Mouse (Mus musculus): Measurements from ENCODE around the gene Rufy4. TPM values are rescaled to one million over a fixed set of nuclear protein-coding genes. Genes with fewer than 3 reads are reported as not detected.

The Rufy4 gene
- polyA plus RNA-seq (2014; fragmentation: Nextera tagmentation; extraction: Ambion mirVana), result 0.12 and 0.33 TPM in 2 replicates

DNA sequence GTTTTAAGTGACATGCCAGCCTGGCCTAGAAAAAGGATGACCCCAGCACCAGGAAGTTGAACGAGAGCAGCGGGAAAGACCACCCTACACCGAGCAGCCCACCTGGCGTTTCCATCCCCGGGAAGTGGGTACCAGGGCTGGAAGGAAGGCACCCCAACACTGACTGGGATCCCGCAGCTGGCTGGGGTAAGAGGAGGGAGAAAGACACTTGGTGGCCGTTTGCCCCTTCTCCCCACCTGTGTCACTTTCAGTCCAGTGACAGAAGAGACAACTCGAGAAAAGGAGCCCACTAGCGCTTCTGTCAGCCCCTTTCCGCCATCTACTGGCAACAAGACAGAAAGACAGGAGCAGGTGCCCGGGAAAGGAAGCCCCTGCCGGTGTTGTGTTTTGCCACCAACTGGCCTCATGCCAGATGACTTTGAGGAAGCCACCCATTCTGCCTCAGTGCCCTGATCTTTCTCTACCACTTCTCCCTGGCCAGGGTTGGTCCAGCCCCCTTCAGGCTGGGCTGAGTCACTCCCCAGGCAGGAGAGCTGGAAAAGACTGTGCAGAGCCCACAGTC, at the start of gene Rufy4:
Rufy4 (plus strand) TSS at position 551 of the 562 bp plus-strand sequence.
- H3K36me3 ChIP-seq (ENCODE audit: control insufficient read depth, insufficient read depth, low read length), result no peaks in the 10 kb centered on the region
- peak; percentile 89 for DNase-seq
- peaks cover 11% of the 10 kb centered on the region for H3K4me1 ChIP-seq (ENCODE audit: control insufficient read depth, insufficient read depth, low read length)
- H3K4me2 ChIP-seq (ENCODE audit: low read length), result peak within 1 kb of the TSS; percentile 86
- peaks cover 13% of the 10 kb centered on the region; the same call in 1 of the 2 replicates for H3K27me3 ChIP-seq (ENCODE audit: control insufficient read depth, insufficient read depth, low read length)
- peak within 1 kb of the TSS; percentile 50 for H3K9ac ChIP-seq (replicated peaks; ENCODE audit: low read length)
- 0% methylated on average over 12 of the region's 12 CpGs for WGBS
- no peaks in the 10 kb centered on the region for H3K9me3 ChIP-seq (ENCODE audit: control insufficient read depth, low read length)
- H3K4me3 ChIP-seq (replicated peaks; ENCODE audit: low read depth, low read length), result peak within 1 kb of the TSS; percentile 45
- ATAC-seq (ENCODE audit: low FRiP score, low TSS enrichment), result peak; percentile 57
- no peak within 1 kb of the TSS for H3K27ac ChIP-seq (replicated peaks; ENCODE audit: low read depth, low read length)

DNA sequence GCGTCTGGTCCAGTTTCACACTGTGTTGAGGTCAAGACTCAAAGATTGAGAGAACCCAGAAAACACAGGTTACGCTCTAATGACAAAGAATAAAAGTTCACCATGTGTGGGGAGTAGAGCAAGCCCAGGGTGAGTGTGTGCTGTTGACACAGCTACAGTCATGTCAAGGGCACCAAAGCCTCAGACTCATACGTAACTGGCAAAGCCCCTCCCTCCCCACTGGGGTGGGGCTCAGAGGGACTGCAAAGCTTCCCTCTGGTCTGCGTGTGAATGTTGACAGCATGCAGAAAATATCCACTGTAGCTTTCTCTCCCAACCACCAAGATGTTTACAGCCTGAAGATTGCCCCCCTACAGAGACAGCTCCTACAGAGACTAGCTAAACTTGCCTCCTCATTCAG, 49.1 kb upstream of the Rufy4 start:
- Histone ChIP-seq H3K4me1 (ENCODE audit: control insufficient read depth, insufficient read depth, low read length) (no peaks in the 10 kb centered on the region), H3K27me3 (ENCODE audit: control insufficient read depth, insufficient read depth, low read length) (no peaks in the 10 kb centered on the region), H3K9ac (replicated peaks; ENCODE audit: low read length) (no peak overlapping the region), H3K27ac (replicated peaks; ENCODE audit: low read depth, low read length) (no peak overlapping the region), H3K36me3 (ENCODE audit: control insufficient read depth, insufficient read depth, low read length) (no peaks in the 10 kb centered on the region), H3K9me3 (ENCODE audit: control insufficient read depth, low read length) (no peaks in the 10 kb centered on the region), H3K4me2 (ENCODE audit: low read length) (no peak overlapping the region), H3K4me3 (replicated peaks; ENCODE audit: low read depth, low read length) (no peak overlapping the region)
- ATAC-seq (ENCODE audit: low FRiP score, low TSS enrichment), result no peak
- DNase-seq, result no peak
- WGBS, result 75% methylated on average over 4 of the region's 4 CpGs

GRCm38 (mm10) chr1:74077353-74077752, 48.0 kb upstream of the Rufy4 start:
- WGBS, result 17% methylated on average over 2 of the region's 2 CpGs
- H3K4me2 ChIP-seq (ENCODE audit: low read length), result no peak overlapping the region
- H3K27me3 ChIP-seq (ENCODE audit: control insufficient read depth, insufficient read depth, low read length), result no peaks in the 10 kb centered on the region
- no peaks in the 10 kb centered on the region for H3K36me3 ChIP-seq (ENCODE audit: control insufficient read depth, insufficient read depth, low read length)
- H3K9me3 ChIP-seq (ENCODE audit: control insufficient read depth, low read length), result no peaks in the 10 kb centered on the region
- ATAC-seq (ENCODE audit: low FRiP score, low TSS enrichment) (no peak), DNase-seq (peak; percentile 70)
- no peaks in the 10 kb centered on the region for H3K4me1 ChIP-seq (ENCODE audit: control insufficient read depth, insufficient read depth, low read length)
- H3K4me3 ChIP-seq (replicated peaks; ENCODE audit: low read depth, low read length), result no peak overlapping the region
- no peak overlapping the region for H3K27ac ChIP-seq (replicated peaks; ENCODE audit: low read depth, low read length)
- no peak overlapping the region for H3K9ac ChIP-seq (replicated peaks; ENCODE audit: low read length)

DNA sequence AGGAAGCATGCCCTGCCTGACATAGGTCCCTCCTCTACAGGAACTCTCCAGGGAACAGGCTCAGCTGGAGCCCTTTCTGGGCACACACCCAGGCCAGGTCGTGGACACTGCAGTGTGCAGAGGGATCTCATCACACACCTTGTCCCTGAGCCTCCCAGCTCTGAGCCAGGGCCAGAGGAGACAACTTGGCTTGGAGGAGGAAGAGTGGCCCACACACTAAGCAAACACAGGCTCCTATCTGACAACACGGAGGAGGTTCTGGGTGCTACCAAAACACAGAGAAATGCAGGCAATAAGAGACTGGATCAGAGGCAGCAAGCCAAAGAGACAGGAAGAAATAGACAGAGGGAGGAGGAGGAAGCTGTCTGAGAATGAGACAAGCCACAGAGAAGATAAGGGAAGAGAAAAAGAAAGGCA, 43.8 kb upstream of the Rufy4 start:
- Histone ChIP-seq H3K4me1 (ENCODE audit: control insufficient read depth, insufficient read depth, low read length) (no peaks in the 10 kb centered on the region), H3K4me3 (replicated peaks; ENCODE audit: low read depth, low read length) (no peak overlapping the region), H3K36me3 (ENCODE audit: control insufficient read depth, insufficient read depth, low read length) (no peaks in the 10 kb centered on the region), H3K9ac (replicated peaks; ENCODE audit: low read length) (no peak overlapping the region), H3K4me2 (ENCODE audit: low read length) (no peak overlapping the region), H3K9me3 (ENCODE audit: control insufficient read depth, low read length) (no peaks in the 10 kb centered on the region), H3K27me3 (ENCODE audit: control insufficient read depth, insufficient read depth, low read length) (no peaks in the 10 kb centered on the region), H3K27ac (replicated peaks; ENCODE audit: low read depth, low read length) (no peak overlapping the region)
- ATAC-seq (ENCODE audit: low FRiP score, low TSS enrichment) (no peak), DNase-seq (no peak)
- WGBS, result 55% methylated on average over 2 of the region's 2 CpGs

DNA sequence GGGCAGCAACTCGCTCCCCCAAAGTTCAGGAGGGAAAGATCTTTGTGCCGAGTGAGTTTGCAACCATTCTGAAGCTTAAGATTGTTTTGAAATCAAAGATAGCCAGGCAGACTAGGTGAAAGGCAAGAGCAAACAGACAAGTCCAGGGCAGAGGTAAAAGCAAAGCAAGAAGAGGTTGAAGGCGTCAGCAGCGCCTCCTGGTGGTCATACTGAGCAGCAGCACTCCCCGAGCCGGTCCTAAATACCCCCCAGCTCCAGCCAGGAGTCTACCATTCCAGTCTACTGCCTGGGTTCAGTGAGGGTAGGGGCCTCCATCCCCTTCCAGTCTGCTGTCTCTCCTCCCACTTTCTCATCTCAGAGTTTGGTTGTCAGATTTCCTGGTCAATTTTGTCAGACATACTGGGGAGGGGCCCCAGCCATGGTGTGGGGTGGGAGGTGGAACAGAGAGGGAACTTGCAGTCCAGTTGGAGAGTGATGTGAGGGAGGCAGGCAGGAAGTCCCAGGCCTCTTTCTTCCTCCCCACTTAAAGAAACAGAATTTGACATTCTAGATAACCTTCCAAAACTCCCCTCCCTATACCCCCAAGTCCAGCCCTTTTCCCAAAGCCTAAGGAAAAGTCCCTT, 42.4 kb upstream of the Rufy4 start:
- no peak overlapping the region for H3K4me3 ChIP-seq (replicated peaks; ENCODE audit: low read depth, low read length)
- 14% methylated on average over 6 of the region's 6 CpGs for WGBS
- no peaks in the 10 kb centered on the region for H3K27me3 ChIP-seq (ENCODE audit: control insufficient read depth, insufficient read depth, low read length)
- no peak overlapping the region for H3K9ac ChIP-seq (replicated peaks; ENCODE audit: low read length)
- H3K4me1 ChIP-seq (ENCODE audit: control insufficient read depth, insufficient read depth, low read length), result no peaks in the 10 kb centered on the region
- ATAC-seq (ENCODE audit: low FRiP score, low TSS enrichment), result no peak
- peak; percentile 65 for DNase-seq
- H3K4me2 ChIP-seq (ENCODE audit: low read length), result no peak overlapping the region
- H3K27ac ChIP-seq (replicated peaks; ENCODE audit: low read depth, low read length), result no peak overlapping the region
- no peaks in the 10 kb centered on the region for H3K9me3 ChIP-seq (ENCODE audit: control insufficient read depth, low read length)
- H3K36me3 ChIP-seq (ENCODE audit: control insufficient read depth, insufficient read depth, low read length), result no peaks in the 10 kb centered on the region

DNA sequence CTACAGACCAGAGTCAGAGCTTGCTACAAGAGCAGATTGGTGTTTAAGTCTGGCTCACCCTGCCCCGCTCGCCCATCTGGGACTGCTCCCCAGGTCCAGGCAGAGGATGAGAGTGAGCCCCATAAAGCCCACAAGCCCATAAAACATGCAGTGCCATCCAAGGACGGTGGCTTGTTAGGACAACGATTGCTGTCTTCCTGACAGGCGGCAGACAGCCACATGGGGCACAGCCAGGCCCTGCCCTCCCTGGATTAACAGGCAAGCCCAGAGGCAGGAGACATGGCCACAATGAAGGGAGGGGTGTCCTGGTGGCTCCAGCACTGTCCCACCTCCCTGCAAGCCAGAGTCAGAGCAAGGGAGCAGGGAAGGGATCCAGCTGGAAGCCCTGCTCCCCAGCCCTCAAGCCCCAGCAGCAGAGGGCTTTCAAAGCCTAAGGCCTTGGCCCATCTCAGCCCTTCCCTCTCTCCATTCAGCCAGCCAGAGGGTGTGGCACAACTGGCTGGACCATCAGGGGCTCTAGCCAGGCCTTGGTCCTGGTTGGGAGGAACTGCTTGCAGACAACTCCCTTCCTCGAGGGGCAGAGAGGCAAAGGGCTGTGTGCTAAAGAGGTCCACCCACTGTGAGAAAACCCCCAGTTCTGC, 41.2 kb upstream of the Rufy4 start:
- 64% methylated on average over 6 of the region's 6 CpGs for WGBS
- Histone ChIP-seq H3K9ac (replicated peaks; ENCODE audit: low read length) (no peak overlapping the region), H3K27me3 (ENCODE audit: control insufficient read depth, insufficient read depth, low read length) (no peaks in the 10 kb centered on the region), H3K4me3 (replicated peaks; ENCODE audit: low read depth, low read length) (no peak overlapping the region), H3K4me2 (ENCODE audit: low read length) (no peak overlapping the region), H3K27ac (replicated peaks; ENCODE audit: low read depth, low read length) (no peak overlapping the region), H3K4me1 (ENCODE audit: control insufficient read depth, insufficient read depth, low read length) (no peaks in the 10 kb centered on the region), H3K9me3 (ENCODE audit: control insufficient read depth, low read length) (no peaks in the 10 kb centered on the region), H3K36me3 (ENCODE audit: control insufficient read depth, insufficient read depth, low read length) (no peaks in the 10 kb centered on the region)
- DNase-seq (no peak), ATAC-seq (ENCODE audit: low FRiP score, low TSS enrichment) (no peak)

- H3K4me2 ChIP-seq (ENCODE audit: low read length), result no peak overlapping the region
- no peaks in the 10 kb centered on the region for H3K27me3 ChIP-seq (ENCODE audit: control insufficient read depth, insufficient read depth, low read length)
- DNase-seq (no peak), ATAC-seq (ENCODE audit: low FRiP score, low TSS enrichment) (no peak)
- no peaks in the 10 kb centered on the region for H3K36me3 ChIP-seq (ENCODE audit: control insufficient read depth, insufficient read depth, low read length)
- no peaks in the 10 kb centered on the region for H3K9me3 ChIP-seq (ENCODE audit: control insufficient read depth, low read length)
- no peaks in the 10 kb centered on the region for H3K4me1 ChIP-seq (ENCODE audit: control insufficient read depth, insufficient read depth, low read length)
- no peak overlapping the region for H3K9ac ChIP-seq (replicated peaks; ENCODE audit: low read length)
- H3K27ac ChIP-seq (replicated peaks; ENCODE audit: low read depth, low read length), result no peak overlapping the region
- no peak overlapping the region for H3K4me3 ChIP-seq (replicated peaks; ENCODE audit: low read depth, low read length)
- 43% methylated on average over 5 of the region's 5 CpGs for WGBS
Observed at GRCm38 (mm10) chr1:74084752-74085151, 40.6 kb upstream of the Rufy4 start.

DNA sequence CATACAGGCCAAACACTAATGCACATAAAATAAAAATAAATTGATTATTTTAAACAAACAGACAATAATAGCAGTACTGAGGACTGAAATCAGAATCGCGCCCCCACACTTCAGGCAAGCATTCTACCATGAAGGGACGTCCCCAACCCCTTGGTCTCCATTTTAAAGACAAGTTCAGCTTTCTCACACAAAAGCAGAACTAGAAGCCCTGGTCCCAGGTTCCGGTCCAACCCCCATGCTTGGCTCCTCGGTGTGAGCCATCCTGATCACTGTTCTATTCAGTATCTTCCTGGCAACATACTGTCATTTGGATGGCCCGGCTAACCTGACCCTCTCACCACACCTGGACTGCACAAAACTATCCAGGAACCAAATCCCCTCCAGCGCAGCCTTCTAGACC, 39.8 kb upstream of the Rufy4 start:
- Histone ChIP-seq H3K4me2 (ENCODE audit: low read length) (no peak overlapping the region), H3K9me3 (ENCODE audit: control insufficient read depth, low read length) (no peaks in the 10 kb centered on the region), H3K27ac (replicated peaks; ENCODE audit: low read depth, low read length) (no peak overlapping the region), H3K36me3 (ENCODE audit: control insufficient read depth, insufficient read depth, low read length) (no peaks in the 10 kb centered on the region), H3K9ac (replicated peaks; ENCODE audit: low read length) (no peak overlapping the region), H3K27me3 (ENCODE audit: control insufficient read depth, insufficient read depth, low read length) (no peaks in the 10 kb centered on the region), H3K4me3 (replicated peaks; ENCODE audit: low read depth, low read length) (no peak overlapping the region), H3K4me1 (ENCODE audit: control insufficient read depth, insufficient read depth, low read length) (no peaks in the 10 kb centered on the region)
- ATAC-seq (ENCODE audit: low FRiP score, low TSS enrichment) (no peak), DNase-seq (no peak)
- 85% methylated on average over 7 of the region's 7 CpGs for WGBS

GRCm38 (mm10) chr1:74088569-74088968, 36.8 kb upstream of the Rufy4 start:
- Histone ChIP-seq H3K27me3 (ENCODE audit: control insufficient read depth, insufficient read depth, low read length) (no peaks in the 10 kb centered on the region), H3K4me1 (ENCODE audit: control insufficient read depth, insufficient read depth, low read length) (peaks cover 10% of the 10 kb centered on the region; the same call in 1 of the 2 replicates), H3K27ac (replicated peaks; ENCODE audit: low read depth, low read length) (no peak overlapping the region), H3K36me3 (ENCODE audit: control insufficient read depth, insufficient read depth, low read length) (no peaks in the 10 kb centered on the region), H3K4me2 (ENCODE audit: low read length) (no peak overlapping the region), H3K9me3 (ENCODE audit: control insufficient read depth, low read length) (no peaks in the 10 kb centered on the region), H3K9ac (replicated peaks; ENCODE audit: low read length) (no peak overlapping the region), H3K4me3 (replicated peaks; ENCODE audit: low read depth, low read length) (no peak overlapping the region)
- ATAC-seq (ENCODE audit: low FRiP score, low TSS enrichment) (no peak), DNase-seq (no peak)
- 81% methylated on average over 1 of the region's 1 CpGs for WGBS

Data from midbrain, embryonic 14.5 days (tissue).